8 mouse cellular contexts compared by ENCODE assay signal in the genomic region with DNA sequence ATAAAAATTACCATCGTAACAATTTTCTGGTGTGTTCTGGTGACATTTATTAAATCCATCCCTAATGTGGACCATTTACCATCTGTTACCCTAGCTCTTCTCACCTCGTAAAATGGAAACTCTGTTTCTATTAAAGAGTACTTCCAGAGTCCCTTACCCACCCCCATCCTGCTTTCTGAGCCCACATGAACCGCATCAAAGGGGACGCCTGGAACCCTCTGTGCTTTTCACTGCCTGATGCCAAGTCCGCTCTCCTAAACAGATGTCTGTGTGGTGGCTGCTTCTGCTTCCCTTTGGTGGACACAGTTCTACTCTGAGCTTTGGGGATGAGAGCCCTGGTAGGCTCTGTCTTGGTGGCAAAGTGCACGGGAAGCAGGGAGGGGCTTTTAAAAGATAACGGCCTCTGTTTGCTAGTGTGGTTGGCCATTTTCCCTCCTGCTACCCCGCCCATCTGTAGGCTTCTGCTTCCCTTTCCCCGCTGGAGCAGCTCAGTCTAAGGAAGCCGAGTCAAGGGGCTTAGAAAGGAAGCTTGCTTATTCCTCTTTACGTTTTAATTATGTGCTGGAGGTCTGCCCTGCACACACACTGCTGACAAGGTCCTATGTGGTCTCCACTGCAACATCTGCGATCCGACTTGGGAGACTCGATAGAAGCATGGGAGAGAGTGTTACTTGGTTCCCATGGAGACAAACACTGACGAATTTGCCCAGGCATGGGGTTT. TPM values are rescaled to one million over a fixed set of nuclear protein-coding genes. Genes with fewer than 3 reads are reported as not detected.
A peak's percentile ranks its signal among the peaks of the same experiment; 100 is the strongest.
DNase-seq lines count a peak whose midpoint lies in the region; ATAC-seq lines count a peak whose summit lies in the region.

No protein-coding gene starts in this region.

- no peaks in the 10 kb centered on the region for H3K36me3 ChIP-seq in forebrain, embryonic 12.5 days (replicated peaks)
- no peaks in the 10 kb centered on the region for H3K36me3 ChIP-seq in forebrain, embryonic 11.5 days (ENCODE audit: control insufficient read depth, insufficient read depth, low read length)
- H3K36me3 ChIP-seq in neural tube, embryonic 13.5 days, result no peaks in the 10 kb centered on the region; the same call in 1 of the 2 replicates
- H3K36me3 ChIP-seq in limb, embryonic 11.5 days (ENCODE audit: control insufficient read depth, insufficient read depth, low read length), result no peaks in the 10 kb centered on the region
- 0 out of 2 replicates have a peak, but pooled peaks cover 4% of the 10 kb centered on the region for H3K36me3 ChIP-seq in neural tube, embryonic 15.5 days

- no peaks in the 10 kb centered on the region for H3K9me3 ChIP-seq in forebrain, embryonic 12.5 days
- H3K9me3 ChIP-seq in forebrain, embryonic 11.5 days (ENCODE audit: control insufficient read depth, low read length), result no peaks in the 10 kb centered on the region
- no peaks in the 10 kb centered on the region for H3K9me3 ChIP-seq in neural tube, embryonic 13.5 days
- H3K9me3 ChIP-seq in limb, embryonic 11.5 days (ENCODE audit: control insufficient read depth, low read length), result no peaks in the 10 kb centered on the region
- H3K9me3 ChIP-seq in neural tube, embryonic 15.5 days (replicated peaks), result no peaks in the 10 kb centered on the region

- H3K4me1 ChIP-seq in forebrain, embryonic 12.5 days, result peaks cover 18% of the 10 kb centered on the region
- no peaks in the 10 kb centered on the region for H3K4me1 ChIP-seq in forebrain, embryonic 11.5 days (replicated peaks; ENCODE audit: control insufficient read depth, insufficient read depth, low read length)
- peaks cover 32% of the 10 kb centered on the region for H3K4me1 ChIP-seq in neural tube, embryonic 13.5 days (replicated peaks)
- peaks cover 17% of the 10 kb centered on the region for H3K4me1 ChIP-seq in limb, embryonic 11.5 days (ENCODE audit: control insufficient read depth, insufficient read depth, low read length)
- H3K4me1 ChIP-seq in neural tube, embryonic 15.5 days, result peaks cover 21% of the 10 kb centered on the region

- no peak for ATAC-seq in forebrain, embryonic 12.5 days (ENCODE audit: low FRiP score)
- ATAC-seq in forebrain, embryonic 11.5 days (replicated peaks; ENCODE audit: low FRiP score), result no peak
- ATAC-seq in neural tube, embryonic 13.5 days (ENCODE audit: low read depth), result no peak
- peak; percentile 69 for ATAC-seq in limb, embryonic 11.5 days (ENCODE audit: insufficient number of reproducible peaks, low FRiP score, low TSS enrichment, low read depth)
- ATAC-seq in neural tube, embryonic 15.5 days (ENCODE audit: low FRiP score), result peak; percentile 16; the same call in 1 of the 2 replicates

- 58% methylated on average over 15 of the region's 15 CpGs for WGBS in forebrain, embryonic 12.5 days
- WGBS in forebrain, embryonic 11.5 days, result 63% methylated on average over 15 of the region's 15 CpGs
- 40% methylated on average over 15 of the region's 15 CpGs for WGBS in neural tube, embryonic 13.5 days
- 13% methylated on average over 15 of the region's 15 CpGs for WGBS in limb, embryonic 11.5 days
- 26% methylated on average over 15 of the region's 15 CpGs for WGBS in neural tube, embryonic 15.5 days

- H3K4me3 ChIP-seq in forebrain, embryonic 12.5 days (replicated peaks), result no peak overlapping the region
- no peak overlapping the region for H3K4me3 ChIP-seq in forebrain, embryonic 11.5 days (ENCODE audit: low read depth, low read length)
- no peak overlapping the region for H3K4me3 ChIP-seq in neural tube, embryonic 13.5 days
- H3K4me3 ChIP-seq in limb, embryonic 11.5 days (ENCODE audit: low read depth, low read length), result no peak overlapping the region
- no peak overlapping the region for H3K4me3 ChIP-seq in neural tube, embryonic 15.5 days (replicated peaks)

- 0 out of 2 replicates have a peak overlapping the region, but pooled peaks have one; percentile 8 for H3K4me2 ChIP-seq in forebrain, embryonic 12.5 days
- H3K4me2 ChIP-seq in forebrain, embryonic 11.5 days (ENCODE audit: low read depth, low read length, severe bottlenecking), result no peak overlapping the region
- H3K4me2 ChIP-seq in neural tube, embryonic 13.5 days, result no peak overlapping the region; the same call in 1 of the 2 replicates
- H3K4me2 ChIP-seq in limb, embryonic 11.5 days (ENCODE audit: low read depth, severe bottlenecking), result peak overlapping the region; percentile 31
- peak overlapping the region; percentile 9 for H3K4me2 ChIP-seq in neural tube, embryonic 15.5 days

- no peak overlapping the region for H3K9ac ChIP-seq in forebrain, embryonic 12.5 days
- H3K9ac ChIP-seq in forebrain, embryonic 11.5 days (ENCODE audit: low read length), result no peak overlapping the region
- H3K9ac ChIP-seq in neural tube, embryonic 13.5 days, result no peak overlapping the region
- no peak overlapping the region for H3K9ac ChIP-seq in limb, embryonic 11.5 days (ENCODE audit: low read length)
- no peak overlapping the region for H3K9ac ChIP-seq in neural tube, embryonic 15.5 days (replicated peaks)

- DNase-seq in forebrain, embryonic 11.5 days (ENCODE audit: low spot score), result no peak
- DNase-seq in neural tube, embryonic 10.5 days (ENCODE audit: extremely low spot score, low spot score), result no peak
- peak; percentile 76 for DNase-seq in limb, embryonic 11.5 days (ENCODE audit: low spot score)
- no peak for DNase-seq in urinary bladder, adult 2 months (ENCODE audit: low spot score)
- DNase-seq in B cell, adult 2 months, result no peak

- no peak overlapping the region for H3K27ac ChIP-seq in forebrain, embryonic 12.5 days
- H3K27ac ChIP-seq in forebrain, embryonic 11.5 days (ENCODE audit: low read depth, low read length), result no peak overlapping the region
- peak overlapping the region; percentile 49 for H3K27ac ChIP-seq in neural tube, embryonic 13.5 days (replicated peaks)
- peak overlapping the region; percentile 81 for H3K27ac ChIP-seq in limb, embryonic 11.5 days (replicated peaks; ENCODE audit: low read depth, low read length)
- peak overlapping the region; percentile 43; the same call in 1 of the 2 replicates for H3K27ac ChIP-seq in neural tube, embryonic 15.5 days (replicated peaks)

- no peaks in the 10 kb centered on the region for H3K27me3 ChIP-seq in forebrain, embryonic 12.5 days
- H3K27me3 ChIP-seq in forebrain, embryonic 11.5 days (ENCODE audit: control insufficient read depth, insufficient read depth, low read length), result no peaks in the 10 kb centered on the region
- H3K27me3 ChIP-seq in neural tube, embryonic 13.5 days, result no peaks in the 10 kb centered on the region
- no peaks in the 10 kb centered on the region for H3K27me3 ChIP-seq in limb, embryonic 11.5 days (ENCODE audit: control insufficient read depth, insufficient read depth, low read length)
- H3K27me3 ChIP-seq in neural tube, embryonic 15.5 days (replicated peaks), result no peaks in the 10 kb centered on the region

RNA-seq across cellular contexts. Expression of a gene that starts 26.9 kb away (rescaled TPM):
- 10.5 and 12.7 TPM in 2 replicates for polyA plus RNA-seq in forebrain, embryonic 12.5 days (2016; fragmentation: Nextera tagmentation; extraction: Ambion mirVana)
- 16.0 and 16.4 TPM in 2 replicates for polyA plus RNA-seq in forebrain, embryonic 11.5 days (2014; fragmentation: Nextera tagmentation; extraction: Ambion mirVana)
- polyA plus RNA-seq in neural tube, embryonic 13.5 days (2015; fragmentation: Nextera tagmentation; extraction: Ambion mirVana), result 12.6 and 16.1 TPM in 2 replicates
- 39.3 and 44.3 TPM in 2 replicates for polyA plus RNA-seq in limb, embryonic 11.5 days (2014; fragmentation: Nextera tagmentation; extraction: Ambion mirVana)
- 16.7 and 18.5 TPM in 2 replicates for polyA plus RNA-seq in neural tube, embryonic 15.5 days (2015; fragmentation: Nextera tagmentation; extraction: Ambion mirVana)
- 26.5 and 26.7 TPM in 2 replicates for polyA plus RNA-seq in urinary bladder, adult 2 months (2012; rRNA removed)

RNA-seq across cellular contexts. Expression of a gene that starts 58.0 kb away (rescaled TPM):
- polyA plus RNA-seq in forebrain, embryonic 12.5 days (2016; fragmentation: Nextera tagmentation; extraction: Ambion mirVana), result 38.2 and 43.8 TPM in 2 replicates
- polyA plus RNA-seq in forebrain, embryonic 11.5 days (2014; fragmentation: Nextera tagmentation; extraction: Ambion mirVana), result 45.3 and 48.6 TPM in 2 replicates
- 33.0 and 37.2 TPM in 2 replicates for polyA plus RNA-seq in neural tube, embryonic 13.5 days (2015; fragmentation: Nextera tagmentation; extraction: Ambion mirVana)
- polyA plus RNA-seq in limb, embryonic 11.5 days (2014; fragmentation: Nextera tagmentation; extraction: Ambion mirVana), result 166 and 178 TPM in 2 replicates
- polyA plus RNA-seq in neural tube, embryonic 15.5 days (2015; fragmentation: Nextera tagmentation; extraction: Ambion mirVana), result 34.4 and 45.7 TPM in 2 replicates
- 170 and 183 TPM in 2 replicates for polyA plus RNA-seq in urinary bladder, adult 2 months (2012; rRNA removed)

Comparison
In these comparisons a context has a peak if more than half of its experiments do, and no peak if none do; other contexts are left out.
1. ATAC-seq: peak in limb, embryonic 11.5 days (single experiment) and neural tube, embryonic 15.5 days (single experiment); none in forebrain, embryonic 12.5 days (single experiment), forebrain, embryonic 11.5 days (single experiment) and neural tube, embryonic 13.5 days (single experiment).
2. H3K4me2 ChIP-seq: peak in forebrain, embryonic 12.5 days (single experiment), limb, embryonic 11.5 days (single experiment) and neural tube, embryonic 15.5 days (single experiment); none in forebrain, embryonic 11.5 days (single experiment) and neural tube, embryonic 13.5 days (single experiment).
3. H3K27ac ChIP-seq: peak in neural tube, embryonic 13.5 days (single experiment), limb, embryonic 11.5 days (single experiment) and neural tube, embryonic 15.5 days (single experiment); none in forebrain, embryonic 12.5 days (single experiment) and forebrain, embryonic 11.5 days (single experiment).